Mouse (Mus musculus) mesoderm, embryonic 11.5 days (tissue): ENCODE data around the gene Hoxc4.
A peak's percentile ranks its signal among the peaks of the same experiment; 100 is the strongest.

ENCODE experiments used
- DNase-seq: peaks from one replicate; pipeline ENCODE4 v3.0.0-alpha.2; 2012; ENCODE audit warnings: low read depth, low spot score

The Hoxc4 gene

GRCm38 (mm10) chr15:103083598-103083997 lies 64.9 kb downstream of the Hoxc4 start:
- DNase-seq, result no peak

GRCm38 (mm10) chr15:103084944-103085343 lies 66.2 kb downstream of the Hoxc4 start:
- DNase-seq, result no peak

GRCm38 (mm10) chr15:103085831-103086671 lies 67.3 kb downstream of the Hoxc4 start:
- peak; percentile 87 for DNase-seq
